ENCODE assay signal across 18 mouse cellular contexts in the genomic region with DNA sequence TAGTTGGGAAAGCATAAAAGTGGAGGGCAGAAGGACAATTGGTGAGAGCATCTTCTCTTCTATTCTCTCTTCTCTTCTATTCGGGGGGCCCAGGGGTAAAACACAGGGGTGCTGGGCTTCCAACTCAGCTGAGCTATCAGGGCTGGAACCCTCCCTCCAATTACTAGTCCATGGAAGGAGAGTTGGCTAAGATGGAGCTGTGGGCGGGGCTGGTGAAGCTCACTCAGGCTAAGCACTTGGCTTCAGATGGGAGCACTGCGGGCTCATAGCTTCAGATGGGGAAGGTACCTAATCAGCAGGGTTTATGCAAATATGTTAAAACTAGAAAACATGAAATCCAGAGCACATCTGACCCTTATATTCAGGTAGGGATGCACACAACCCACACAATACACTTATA.
A peak's percentile ranks its signal among the peaks of the same experiment; 100 is the strongest.
DNase-seq lines count a peak whose midpoint lies in the region; TF ChIP-seq lines count a peak whose summit lies in the region.
"Had no signal": no experiment of that assay in that cellular context is flagged by ENCODE, and none has a peak within 500 bp of the region (broad histone marks: within the 10 kb centered on the region; RNA-seq: fewer than 3 reads in every experiment).

No protein-coding gene starts in this region.

- DNase-seq in cerebellum, postnatal 10 days, result peak; percentile 69 to 78
- no peak for DNase-seq in cerebellum, adult 8-10 months
- peak; percentile 51 to 55 for DNase-seq in cerebellum, postnatal 14 days
- DNase-seq in cerebellum, adult 9-10 months, result no peak
- peak; percentile 34 for DNase-seq in left cerebral cortex, postnatal 4 days
- no peak for DNase-seq in left cerebral cortex, postnatal 14 days (ENCODE audit: low spot score in 2 of 2)
- peak; percentile 62 for DNase-seq in brain, embryonic 14.5 days (ENCODE audit: low read depth)
- DNase-seq in thymus, postnatal 4 days, result no peak
- DNase-seq: adrenal gland, adult 2 months; adrenal gland, adult 8-10 months; adrenal gland, postnatal 10 days; adrenal gland, postnatal 14 days; adrenal gland, postnatal 25 days; adrenal gland, postnatal 36 days; B cell, adult 2 months; cerebellum, adult 11 months; cerebellum, adult 11-12 months; cerebellum, adult 18-20 months had no signal

- TF ChIP-seq POLR2A in brain, embryonic 14.5 days (IDR thresholded peaks at IDR 0.05; ENCODE audit: borderline replicate concordance, extremely low read depth, insufficient read depth, insufficient read length, poor library complexity, severe bottlenecking), result no peak

- intact Hi-C loops in left cerebral cortex, postnatal 4 days (cut with DNase I), result no loop called here
- intact Hi-C loops in left cerebral cortex, postnatal 14 days (cut with DNase I), result no loop called here

- TF ChIP-seq CTCF in brain, embryonic 14.5 days (IDR thresholded peaks at IDR 0.05; ENCODE audit: borderline replicate concordance, extremely low read depth, insufficient read depth, insufficient read length), result no peak

Comparison
In these comparisons a context has a peak if more than half of its experiments do, and no peak if none do; other contexts are left out.
1. DNase-seq: peak in cerebellum, postnatal 10 days (2 of 2), cerebellum, postnatal 14 days (2 of 2), left cerebral cortex, postnatal 4 days (single experiment) and brain, embryonic 14.5 days (single experiment); none in cerebellum, adult 8-10 months (single experiment), cerebellum, adult 9-10 months (single experiment), left cerebral cortex, postnatal 14 days (0 of 2) and thymus, postnatal 4 days (single experiment).